Mouse (Mus musculus) kidney, adult 2 months (tissue): ENCODE data around the gene Sstr2. TPM values are rescaled to one million over a fixed set of nuclear protein-coding genes. Genes with fewer than 3 reads are reported as not detected.
A peak's percentile ranks its signal among the peaks of the same experiment; 100 is the strongest.
"Not testable (repeated sequence)": the region's sequence is repeated elsewhere in the genome, so short reads cannot be mapped to it uniquely, and the experiment has no call there.

Source experiments
- DNase-seq: peaks from one replicate; pipeline ENCODE4 v3.0.0; 2021
- H3K27ac ChIP-seq: fragments of 200-500 bp; 2 replicates; pipeline ENCODE4 v1.5.1; 2012; ENCODE audit warnings: low read depth, low read length, control low read depth, inconsistent platforms; ENCODE audit not compliant: insufficient read depth
- H3K27me3 ChIP-seq: fragments of 200-500 bp; replicated peaks from 2 replicates; pipeline ENCODE4 v1.6.1; 2012; ENCODE audit warnings: mild to moderate bottlenecking, moderate library complexity, low read length, inconsistent platforms; ENCODE audit not compliant: control insufficient read depth, insufficient read depth
- H3K36me3 ChIP-seq: fragments of 200-500 bp; 2 replicates; pipeline ENCODE4 v1.6.1; 2012; ENCODE audit warnings: mild to moderate bottlenecking, moderate library complexity, low read length, inconsistent platforms; ENCODE audit not compliant: control insufficient read depth, insufficient read depth
- H3K4me1 ChIP-seq: fragments of 200-500 bp; 2 replicates; pipeline ENCODE4 v1.6.1; 2011; ENCODE audit warnings: low read length; ENCODE audit not compliant: control insufficient read depth, insufficient read depth
- H3K4me3 ChIP-seq: fragments of 200-500 bp; 2 replicates; pipeline ENCODE4 v1.5.1; 2011; ENCODE audit warnings: mild to moderate bottlenecking, low read depth, low read length, control low read depth; ENCODE audit not compliant: insufficient read depth
- CTCF ChIP-seq: fragments of 200-500 bp; conservative IDR thresholded peaks from 2 replicates; pipeline ENCODE4 v1.5.1; 2011; ENCODE audit warnings: low read depth, mild to moderate bottlenecking, control low read depth, low read length, moderate library complexity, mixed read lengths; ENCODE audit not compliant: insufficient read depth, insufficient read length
- POLR2A ChIP-seq: fragments of 200-500 bp; IDR thresholded peaks from one replicate; pipeline ENCODE4 v1.6.1; 2011; ENCODE audit warnings: low read depth, low read length, control low read depth
- WGBS: fragments of 180-500 bp; shearing (Covaris S2); methylation state at CpG from one replicate; pipeline ENCODE4 v1.1.7; 2018; 5-methylcytosine and 5-hydroxymethylcytosine counted together
- polyA plus RNA-seq: library from polyadenylated mRNA; depleted of rRNA; stranded (reverse); fragments of >200 nt; gene quantifications from 2 replicates; pipeline ENCODE4 v1.2.3, GENCODE M21; 2012

The Sstr2 gene
- polyA plus RNA-seq, 1 experiment = 0.36 TPM

- peak; percentile 69 for DNase-seq
- peaks cover 4% of the 10 kb centered on the region; the same call in 1 of the 2 replicates for H3K36me3 ChIP-seq
These were observed 39.2 kb downstream of the Sstr2 start for GRCm38 (mm10) chr11:113658319-113658718.

DNA sequence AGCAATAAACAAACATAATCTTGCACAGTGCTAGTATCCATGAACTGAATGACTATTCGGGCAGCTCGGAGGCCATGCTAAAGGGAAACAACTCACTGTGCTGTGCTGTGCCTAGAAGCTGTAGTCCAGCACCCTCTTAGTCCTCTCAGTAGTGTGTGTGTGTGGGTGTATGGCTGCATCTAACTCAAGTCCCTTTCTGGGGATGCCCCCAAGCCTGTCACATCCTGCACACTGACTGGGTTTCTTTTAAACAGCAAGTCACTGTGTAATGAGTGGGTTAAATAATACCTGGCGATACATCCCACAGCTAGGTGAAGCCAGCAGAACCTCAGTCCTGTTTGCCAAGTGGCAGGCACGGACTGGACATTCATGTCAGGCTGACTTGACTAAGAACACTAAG, 39.6 kb downstream of the Sstr2 start:
- no peak overlapping the region for H3K27ac ChIP-seq
- H3K36me3 ChIP-seq = peaks cover 7% of the 10 kb centered on the region; the same call in 1 of the 2 replicates
- H3K4me1 ChIP-seq = peaks cover 6% of the 10 kb centered on the region; the same call in 1 of the 2 replicates
- H3K4me3 ChIP-seq = no peak overlapping the region
- H3K27me3 ChIP-seq = no peaks in the 10 kb centered on the region
- 46% methylated on average over 4 of the region's 4 CpGs for WGBS
- DNase-seq = no peak
- TF ChIP-seq CTCF = no peak
- TF ChIP-seq POLR2A = no peak

More at GRCm38 (mm10) chr11:113658319-113658718, 39.2 kb downstream of the Sstr2 start:
- Histone ChIP-seq H3K4me3 (no peak overlapping the region), H3K27ac (no peak overlapping the region), H3K27me3 (no peaks in the 10 kb centered on the region), H3K4me1 (peaks cover 6% of the 10 kb centered on the region; the same call in 1 of the 2 replicates)
- TF ChIP-seq POLR2A (no peak), CTCF (no peak)
- WGBS = 42% methylated on average over 8 of the region's 8 CpGs

DNA sequence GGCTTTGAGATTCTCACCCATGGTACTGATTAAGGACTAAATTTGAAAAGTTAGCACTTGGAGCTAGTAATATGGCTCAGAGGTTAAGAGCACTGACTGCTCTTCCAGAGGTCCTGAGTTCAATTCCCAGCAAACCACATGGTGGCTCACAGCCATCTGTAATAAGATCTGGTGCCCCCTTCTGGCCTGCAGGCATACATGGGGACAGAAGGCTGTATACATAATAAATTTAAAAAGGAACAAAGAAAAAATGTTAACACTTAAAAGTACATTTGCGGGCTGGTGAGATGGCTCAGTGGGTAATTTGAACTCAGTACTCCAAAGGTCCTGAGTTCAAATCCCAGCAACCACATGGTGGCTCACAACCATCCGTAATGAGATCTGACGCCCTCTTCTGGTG, 41.1 kb downstream of the Sstr2 start:
- H3K36me3 ChIP-seq, H3K4me3 ChIP-seq, H3K27ac ChIP-seq, H3K27me3 ChIP-seq, DNase-seq, H3K4me1 ChIP-seq: not testable (repeated sequence)
- WGBS = 97% methylated on average over 3 of the region's 3 CpGs

- H3K27me3 ChIP-seq = no peaks in the 10 kb centered on the region
- 88% methylated on average over 11 of the region's 11 CpGs for WGBS
- H3K36me3 ChIP-seq = peaks cover 7% of the 10 kb centered on the region; the same call in 1 of the 2 replicates
- peaks cover 6% of the 10 kb centered on the region; the same call in 1 of the 2 replicates for H3K4me1 ChIP-seq
- no peak overlapping the region for H3K4me3 ChIP-seq
- no peak for DNase-seq
- no peak for TF ChIP-seq POLR2A
- no peak for TF ChIP-seq CTCF
- no peak overlapping the region for H3K27ac ChIP-seq
These were observed 41.8 kb downstream of the Sstr2 start for GRCm38 (mm10) chr11:113660940-113661339.

DNA sequence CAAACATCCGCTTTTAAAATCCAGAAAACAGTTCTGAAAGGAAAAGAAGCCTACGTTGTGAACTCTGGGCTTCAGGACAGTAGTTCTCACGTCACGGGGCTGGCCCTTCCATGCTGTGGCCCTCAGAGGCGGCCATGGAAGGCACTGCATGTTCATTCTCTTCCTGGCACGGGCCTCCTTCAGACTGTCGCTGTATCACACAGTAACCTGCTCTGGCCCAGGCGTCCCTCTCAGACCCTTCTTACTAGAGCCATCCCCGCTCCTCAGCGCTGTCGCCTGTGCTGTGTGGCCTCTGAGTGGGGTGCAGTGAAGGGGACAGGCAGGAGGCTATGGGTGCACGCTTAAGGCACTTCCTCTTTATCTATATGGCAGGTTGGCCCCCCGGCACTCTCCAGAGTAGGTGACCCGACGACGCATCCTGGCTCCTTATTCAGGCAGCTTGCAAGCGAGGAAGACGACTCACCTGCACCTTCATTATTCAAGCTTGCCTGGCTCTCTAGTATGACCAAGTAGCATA, 42.8 kb downstream of the Sstr2 start:
- no peak for DNase-seq
- Histone ChIP-seq H3K27ac (no peak overlapping the region), H3K27me3 (no peaks in the 10 kb centered on the region), H3K4me3 (no peak overlapping the region), H3K4me1 (peaks cover 13% of the 10 kb centered on the region; the same call in 1 of the 2 replicates), H3K36me3 (peaks cover 7% of the 10 kb centered on the region; the same call in 1 of the 2 replicates)
- WGBS = 89% methylated on average over 18 of the region's 18 CpGs
- no peak for TF ChIP-seq POLR2A
- no peak for TF ChIP-seq CTCF

GRCm38 (mm10) chr11:113664279-113664678, 45.1 kb downstream of the Sstr2 start:
- Histone ChIP-seq H3K27me3 (no peaks in the 10 kb centered on the region), H3K4me3 (no peak overlapping the region), H3K4me1 (peaks cover 24% of the 10 kb centered on the region), H3K27ac (no peak overlapping the region), H3K36me3 (peaks cover 7% of the 10 kb centered on the region; the same call in 1 of the 2 replicates)
- DNase-seq = no peak
- WGBS = 57% methylated on average over 2 of the region's 2 CpGs
- TF ChIP-seq CTCF = no peak
- no peak for TF ChIP-seq POLR2A

GRCm38 (mm10) chr11:113666205-113666604, 47.1 kb downstream of the Sstr2 start:
- TF ChIP-seq CTCF (no peak), POLR2A (no peak)
- Histone ChIP-seq H3K4me1 (peaks cover 23% of the 10 kb centered on the region), H3K27ac (peak overlapping the region; percentile 77; the same call in 1 of the 2 replicates), H3K4me3 (no peak overlapping the region), H3K27me3 (no peaks in the 10 kb centered on the region), H3K36me3 (peaks cover 6% of the 10 kb centered on the region)
- WGBS = 47% methylated on average over 6 of the region's 6 CpGs
- no peak for DNase-seq

GRCm38 (mm10) chr11:113666648-113667047, 47.5 kb downstream of the Sstr2 start:
- 21% methylated on average over 10 of the region's 10 CpGs for WGBS
- peaks cover 23% of the 10 kb centered on the region for H3K4me1 ChIP-seq
- H3K27me3 ChIP-seq = no peaks in the 10 kb centered on the region
- TF ChIP-seq POLR2A = no peak
- TF ChIP-seq CTCF = no peak
- DNase-seq = peak; percentile 75
- peak overlapping the region; percentile 77 for H3K27ac ChIP-seq
- peaks cover 6% of the 10 kb centered on the region for H3K36me3 ChIP-seq
- no peak overlapping the region for H3K4me3 ChIP-seq
